Mouse (Mus musculus): Measurements from ENCODE around the gene Aaed1. TPM values are rescaled to one million over a fixed set of nuclear protein-coding genes. Genes with fewer than 3 reads are reported as not detected.
"Not testable (repeated sequence)": the region's sequence is repeated elsewhere in the genome, so short reads cannot be mapped to it uniquely, and the experiment has no call there.

Gene Aaed1
- total RNA-seq, 4 experiments from 2014 or later, result 21.0 to 23.6 (median 23.1) TPM

- DNase-seq (ENCODE audit: low spot score in 2 of 2), result no peak
Measured at GRCm38 (mm10) chr13:64309036-64309435, 3.5 kb downstream of the Aaed1 start.

DNA sequence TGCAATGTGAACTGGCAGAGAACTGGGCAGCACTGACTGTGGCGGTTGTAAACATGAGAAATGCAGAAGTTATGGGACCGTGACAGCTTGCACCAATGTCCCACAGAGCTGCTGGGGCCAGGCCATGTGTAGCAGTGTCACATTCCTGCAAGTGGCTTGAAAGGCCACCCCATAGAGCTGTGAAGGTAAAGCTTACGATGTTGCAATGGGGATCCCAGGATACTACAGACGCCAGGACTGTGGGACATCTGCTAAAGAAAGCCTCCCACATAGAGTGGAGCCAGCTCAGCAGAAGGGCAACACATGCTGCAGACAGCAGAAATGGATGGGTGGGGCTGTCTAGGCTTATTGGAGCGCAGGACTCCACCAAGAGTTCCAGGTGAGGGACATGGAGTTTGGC lies 5.0 kb downstream of the Aaed1 start:
- DNase-seq (ENCODE audit: low spot score in 2 of 2), result no peak

DNA sequence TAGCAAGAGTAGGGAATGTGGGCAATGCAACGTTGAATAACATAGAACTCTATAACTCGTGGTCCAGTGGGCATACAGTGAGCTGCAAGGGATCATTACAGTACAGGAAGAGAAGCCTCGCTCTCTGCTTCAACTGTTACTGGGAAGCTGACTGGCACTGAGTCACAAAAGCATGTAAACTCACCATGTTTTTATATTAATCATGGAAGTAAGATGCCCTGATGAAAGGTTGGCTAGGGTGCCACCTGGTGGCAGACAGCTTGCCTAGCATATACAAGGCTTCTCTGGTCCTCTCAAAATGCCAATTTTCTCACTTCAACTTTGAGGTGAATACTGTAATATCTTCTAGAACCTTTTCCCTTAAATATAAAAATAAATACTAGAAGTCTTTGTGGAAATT lies 6.4 kb downstream of the Aaed1 start:
- DNase-seq (ENCODE audit: low spot score in 2 of 2), result no peak

DNA sequence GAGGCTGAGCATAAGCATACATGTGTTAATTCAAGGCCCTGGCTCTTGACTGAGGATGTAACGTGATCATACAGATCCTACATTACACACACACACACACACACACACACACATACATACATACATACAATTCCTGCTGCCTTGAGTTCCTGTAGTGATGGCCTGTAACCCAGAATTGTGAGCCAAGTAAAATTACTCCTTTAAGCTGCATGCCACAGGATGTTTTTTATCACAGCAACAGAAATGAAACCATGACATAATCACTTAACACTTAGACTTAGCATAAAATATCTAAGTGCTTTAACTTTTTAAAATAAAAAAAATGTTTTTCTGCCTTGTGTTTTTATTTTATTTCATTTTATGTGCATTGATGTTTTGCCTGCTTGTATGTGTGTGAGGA lies 13.4 kb downstream of the Aaed1 start:
- DNase-seq (ENCODE audit: low spot score in 2 of 2), result no peak

GRCm38 (mm10) chr13:64286791-64287190 lies 25.7 kb downstream of the Aaed1 start:
- DNase-seq (ENCODE audit: low spot score in 2 of 2), result no peak

- no peak for DNase-seq (ENCODE audit: low spot score in 2 of 2)
Measured at GRCm38 (mm10) chr13:64286321-64286720, 26.2 kb downstream of the Aaed1 start.

DNA sequence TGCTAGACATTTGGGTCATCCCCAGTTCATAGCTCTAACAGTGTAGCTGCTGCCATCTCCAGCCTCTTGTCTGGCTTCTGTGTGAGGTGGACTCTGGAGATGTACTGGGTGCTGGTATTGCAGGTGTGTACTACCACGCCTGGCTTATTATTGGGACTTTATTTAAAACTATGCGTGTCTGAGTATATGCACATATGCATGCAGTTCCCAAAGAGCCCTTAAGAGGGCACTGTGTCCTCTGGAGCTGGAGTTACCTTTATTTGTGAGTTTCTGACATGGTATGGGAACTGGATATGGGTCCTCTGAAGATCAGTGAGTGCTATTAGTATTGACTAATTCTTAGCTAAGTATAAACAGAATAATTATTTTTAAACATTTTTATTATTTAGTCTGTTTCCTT lies 27.8 kb downstream of the Aaed1 start:
- DNase-seq (ENCODE audit: low spot score in 2 of 2), result no peak

DNA sequence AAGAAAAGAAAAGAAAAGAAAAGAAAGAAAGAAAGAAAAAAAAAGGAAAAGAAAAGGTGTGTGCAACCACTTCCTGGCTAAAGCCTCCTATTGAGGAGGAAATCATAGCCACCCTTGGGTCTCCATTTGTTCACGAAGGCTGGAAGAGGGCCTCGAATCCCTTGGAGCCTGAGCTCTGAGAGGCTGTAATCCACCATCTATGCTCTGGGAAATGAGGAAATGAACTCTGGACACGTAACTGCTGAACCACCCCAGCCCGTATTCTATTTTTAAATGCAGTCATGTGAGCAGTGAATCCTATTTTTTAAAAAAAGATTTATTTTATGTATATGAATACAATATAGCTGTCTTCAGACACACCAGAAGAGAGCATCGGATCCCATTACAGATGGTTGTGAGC lies 31.6 kb downstream of the Aaed1 start:
- DNase-seq (ENCODE audit: low spot score in 2 of 2), result no peak

DNA sequence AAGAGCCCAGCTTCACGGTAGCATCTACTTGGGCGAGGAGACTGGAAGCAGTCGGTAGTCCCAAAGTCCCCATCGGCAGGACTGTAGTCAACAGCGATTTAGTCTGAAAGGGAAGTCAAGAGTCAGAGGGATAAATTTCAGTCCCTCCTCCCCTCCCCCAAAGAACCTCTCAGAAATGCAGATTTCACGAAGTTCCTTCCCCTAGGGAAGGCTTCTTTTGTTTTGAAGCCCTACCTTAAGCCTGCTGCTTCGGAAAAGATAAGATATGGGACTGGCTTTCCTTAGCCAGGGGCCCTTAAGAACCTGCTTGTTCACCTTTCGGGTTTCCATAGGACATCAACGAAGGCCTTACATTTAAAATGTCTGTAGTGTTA lies 36.8 kb downstream of the Aaed1 start:
- no peak for DNase-seq (ENCODE audit: low spot score in 2 of 2)

DNA sequence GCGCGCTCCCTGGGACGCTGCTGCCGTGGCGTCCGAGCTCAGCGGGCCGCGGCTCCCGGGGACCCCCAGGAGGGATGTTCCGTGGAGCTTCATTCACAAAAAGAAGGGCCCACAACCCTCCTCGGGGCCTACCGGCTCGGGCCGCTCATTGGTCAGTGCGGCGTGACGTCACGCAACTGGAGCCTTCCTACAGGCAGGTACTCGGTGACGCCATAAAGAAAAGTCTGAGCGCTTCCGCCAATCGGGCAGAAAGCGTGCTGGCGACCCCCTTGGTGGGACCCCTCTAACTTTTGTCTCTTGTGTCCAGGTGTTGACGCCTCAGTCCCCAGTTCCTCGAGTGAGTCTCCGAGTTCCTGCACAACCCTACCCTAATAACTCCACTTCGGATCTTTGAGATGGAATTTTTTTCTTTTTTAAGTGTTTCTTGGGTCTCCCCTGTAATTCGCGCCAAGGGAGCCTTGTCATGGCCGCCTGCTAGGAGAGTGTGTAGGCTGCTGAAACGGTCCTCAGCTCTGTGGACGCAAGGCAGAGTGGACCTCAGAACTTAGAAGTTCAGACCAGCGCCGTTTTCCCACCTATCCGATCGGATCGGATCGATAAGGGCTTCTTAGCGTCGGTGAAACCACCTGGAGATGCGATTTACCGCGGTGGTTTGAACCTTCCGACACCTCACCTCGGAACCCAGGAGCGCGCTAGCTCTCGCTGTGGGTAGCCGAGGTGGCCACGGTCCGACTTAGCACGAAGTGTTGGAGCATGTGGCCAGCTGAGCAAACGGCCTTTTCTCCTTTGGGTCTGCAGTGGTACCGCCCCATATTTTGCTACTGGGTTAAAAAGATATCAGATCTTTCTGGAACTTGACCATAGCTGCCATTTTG lies 37.4 kb downstream of the Aaed1 start, which contains the start of gene Cdc14b:
Gene Cdc14b (minus strand): TSS at position 412 of the 875 bp plus-strand sequence.
- peak; percentile 55 to 71 for DNase-seq (ENCODE audit: low spot score in 2 of 2)

- DNase-seq (ENCODE audit: low spot score in 2 of 2), result peak; percentile 15 to 31
Measured at GRCm38 (mm10) chr13:64273891-64274844, 38.3 kb downstream of the Aaed1 start.

GRCm38 (mm10) chr13:64273352-64273751 lies 39.2 kb downstream of the Aaed1 start:
- no peak for DNase-seq (ENCODE audit: low spot score in 2 of 2)

DNA sequence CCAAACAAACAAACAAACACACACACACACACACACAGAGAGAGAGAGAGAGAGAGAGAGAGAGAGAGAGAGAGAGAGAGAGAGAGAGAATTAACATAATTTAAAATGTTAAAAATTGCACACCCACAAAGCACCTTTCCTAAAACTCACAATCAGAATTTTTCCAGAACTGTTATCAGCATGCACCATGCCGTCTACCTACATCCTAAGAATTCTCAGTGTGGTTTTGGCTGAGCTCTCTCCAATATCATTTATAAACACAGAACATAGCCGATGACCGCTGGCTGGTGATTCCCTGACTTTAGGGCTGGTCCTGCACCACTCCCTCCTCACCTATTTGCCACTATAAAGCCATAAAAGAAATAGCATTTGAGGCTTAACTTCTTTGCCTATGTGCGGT lies 44.1 kb downstream of the Aaed1 start:
- DNase-seq (ENCODE audit: low spot score in 2 of 2), result no peak

GRCm38 (mm10) chr13:64267151-64267550 lies 45.4 kb downstream of the Aaed1 start:
- DNase-seq (ENCODE audit: low spot score in 2 of 2), result no peak

DNA sequence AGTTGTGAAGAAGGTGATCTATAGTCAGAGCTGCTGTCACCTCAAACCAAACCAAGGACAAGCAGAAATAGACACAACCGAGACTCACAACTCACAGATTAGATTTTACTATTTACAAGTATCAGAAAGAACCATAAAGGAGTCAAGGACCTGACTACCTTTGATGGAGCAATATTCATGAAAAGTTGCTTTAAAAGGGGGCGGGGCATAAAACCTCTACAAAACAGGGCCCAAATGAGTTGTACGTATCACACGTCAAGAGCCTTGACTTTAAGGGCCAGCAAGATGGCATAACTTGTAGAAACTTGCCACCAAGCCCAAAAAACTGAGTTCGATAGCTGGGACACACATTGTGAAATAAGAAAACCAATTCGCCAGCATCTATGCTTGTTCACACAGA lies 47.9 kb downstream of the Aaed1 start:
- DNase-seq (ENCODE audit: low spot score in 2 of 2), result no peak

GRCm38 (mm10) chr13:64259903-64260302 lies 52.6 kb downstream of the Aaed1 start:
- no peak for DNase-seq (ENCODE audit: low spot score in 2 of 2)

- DNase-seq (ENCODE audit: low spot score in 2 of 2), result no peak
Measured at GRCm38 (mm10) chr13:64258516-64258821, 54.0 kb downstream of the Aaed1 start.

- DNase-seq (ENCODE audit: low spot score in 2 of 2), result no peak
Measured at GRCm38 (mm10) chr13:64257814-64258515, 54.5 kb downstream of the Aaed1 start.

GRCm38 (mm10) chr13:64257010-64257813 lies 55.3 kb downstream of the Aaed1 start:
- no peak for DNase-seq (ENCODE audit: low spot score in 2 of 2)

DNA sequence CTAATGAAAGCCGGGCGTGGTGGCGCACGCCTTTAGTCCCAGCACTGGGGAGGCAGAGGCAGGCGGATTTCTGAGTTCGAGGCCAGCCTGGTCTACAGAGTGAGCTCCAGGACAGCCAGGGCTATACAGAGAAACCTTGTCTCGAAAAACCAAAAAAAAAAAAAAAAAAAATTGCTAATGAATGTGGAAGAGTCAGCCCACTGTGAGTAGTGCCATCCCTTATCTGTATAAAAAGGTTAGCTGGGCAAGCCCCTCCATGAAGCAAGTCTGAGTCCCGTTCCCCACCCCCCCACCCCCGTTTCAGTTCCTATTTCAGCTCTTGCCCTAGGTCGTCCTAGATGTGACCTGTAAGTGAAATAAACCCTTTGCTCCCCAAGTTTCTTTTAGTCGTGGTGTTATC lies 58.3 kb downstream of the Aaed1 start:
- DNase-seq (ENCODE audit: low spot score in 2 of 2), result not testable (repeated sequence)

GRCm38 (mm10) chr13:64253697-64254096 lies 58.8 kb downstream of the Aaed1 start:
- DNase-seq (ENCODE audit: low spot score in 2 of 2), result no peak

Data from left cerebral cortex, adult 8-10 months (tissue).